Mouse (Mus musculus): ENCODE measurements at regions not wholly inside any gene's neighbourhood (a gene's known extent, or its start where the extent isn't known, plus 50 kb on each side); places are given as distances from the start of the nearest gene placed in this dataset.

- DNase-seq = no peak
- intact Hi-C loops (cut with DNase I) = no loop called here
These were observed 290.6 kb upstream of the Spred2 start for GRCm38 (mm10) chr11:19633621-19634020.

- peak; percentile 6 to 12 for DNase-seq
- intact Hi-C loops (cut with DNase I) = no loop called here
These were observed 283.0 kb upstream of the Spred2 start for GRCm38 (mm10) chr11:19641153-19641552.

- no peak for DNase-seq
- intact Hi-C loops (cut with DNase I) = no loop called here
These were observed 279.9 kb upstream of the Spred2 start for GRCm38 (mm10) chr11:19644116-19644795.

GRCm38 (mm10) chr11:19645106-19645505 is 279.1 kb upstream of the Spred2 start:
- no peak for DNase-seq
- intact Hi-C loops (cut with DNase I) = no loop called here

- intact Hi-C loops (cut with DNase I) = no loop called here
- DNase-seq = no peak
These were observed 272.7 kb upstream of the Spred2 start for GRCm38 (mm10) chr11:19651522-19651921.

- intact Hi-C loops (cut with DNase I) = no loop called here
- DNase-seq = no peak
These were observed 272.2 kb upstream of the Spred2 start for GRCm38 (mm10) chr11:19651929-19652328.

GRCm38 (mm10) chr11:19659511-19659910 is 264.7 kb upstream of the Spred2 start:
- DNase-seq = no peak
- intact Hi-C loops (cut with DNase I) = no loop called here

GRCm38 (mm10) chr11:19666732-19667131 is 257.4 kb upstream of the Spred2 start:
- intact Hi-C loops (cut with DNase I) = no loop called here
- DNase-seq = no peak

- DNase-seq = peak; percentile 28 to 44
- intact Hi-C loops (cut with DNase I) = loop anchor here (5.0 kb wide), 2 partner anchors 644 to 794 kb away; no protein-coding TSS in a partner anchor
These were observed 253.2 kb upstream of the Spred2 start for GRCm38 (mm10) chr11:19670853-19671530.

GRCm38 (mm10) chr11:19673012-19673411 is 251.2 kb upstream of the Spred2 start:
- intact Hi-C loops (cut with DNase I) = loop anchor here (5.0 kb wide), 2 partner anchors 646 to 796 kb away; no protein-coding TSS in a partner anchor

GRCm38 (mm10) chr11:19676514-19676913 is 247.7 kb upstream of the Spred2 start:
- no peak for DNase-seq
- intact Hi-C loops (cut with DNase I) = no loop called here

More at GRCm38 (mm10) chr11:19673012-19673411, 251.2 kb upstream of the Spred2 start:
- no peak for DNase-seq

GRCm38 (mm10) chr11:19679041-19679440 is 245.1 kb upstream of the Spred2 start:
- intact Hi-C loops (cut with DNase I) = no loop called here
- no peak for DNase-seq

GRCm38 (mm10) chr11:19679669-19680068 is 244.5 kb upstream of the Spred2 start:
- intact Hi-C loops (cut with DNase I) = no loop called here
- no peak for DNase-seq

- intact Hi-C loops (cut with DNase I) = no loop called here
- DNase-seq = peak in 1 of 2 experiments; percentile 4
These were observed 223.0 kb upstream of the Spred2 start for GRCm38 (mm10) chr11:19701198-19701597.

- DNase-seq = no peak
- intact Hi-C loops (cut with DNase I) = no loop called here
These were observed 215.4 kb upstream of the Spred2 start for GRCm38 (mm10) chr11:19708821-19709220.

- no peak for DNase-seq
- intact Hi-C loops (cut with DNase I) = no loop called here
These were observed 214.8 kb upstream of the Spred2 start for GRCm38 (mm10) chr11:19709337-19709736.

- no peak for DNase-seq
- intact Hi-C loops (cut with DNase I) = no loop called here
These were observed 211.1 kb upstream of the Spred2 start for GRCm38 (mm10) chr11:19713091-19713490.

- no peak for DNase-seq
- intact Hi-C loops (cut with DNase I) = no loop called here
These were observed 210.6 kb upstream of the Spred2 start for GRCm38 (mm10) chr11:19713597-19713996.

GRCm38 (mm10) chr11:19714211-19714610 is 210.0 kb upstream of the Spred2 start:
- intact Hi-C loops (cut with DNase I) = no loop called here
- no peak for DNase-seq

- intact Hi-C loops (cut with DNase I) = no loop called here
- DNase-seq = no peak
These were observed 209.1 kb upstream of the Spred2 start for GRCm38 (mm10) chr11:19714888-19715595.

- no peak for DNase-seq
- intact Hi-C loops (cut with DNase I) = no loop called here
These were observed 206.0 kb upstream of the Spred2 start for GRCm38 (mm10) chr11:19718165-19718564.

All from heart, postnatal 14 days (tissue).